Mouse (Mus musculus): ENCODE results near the gene Psme1.

Gene Psme1

DNA sequence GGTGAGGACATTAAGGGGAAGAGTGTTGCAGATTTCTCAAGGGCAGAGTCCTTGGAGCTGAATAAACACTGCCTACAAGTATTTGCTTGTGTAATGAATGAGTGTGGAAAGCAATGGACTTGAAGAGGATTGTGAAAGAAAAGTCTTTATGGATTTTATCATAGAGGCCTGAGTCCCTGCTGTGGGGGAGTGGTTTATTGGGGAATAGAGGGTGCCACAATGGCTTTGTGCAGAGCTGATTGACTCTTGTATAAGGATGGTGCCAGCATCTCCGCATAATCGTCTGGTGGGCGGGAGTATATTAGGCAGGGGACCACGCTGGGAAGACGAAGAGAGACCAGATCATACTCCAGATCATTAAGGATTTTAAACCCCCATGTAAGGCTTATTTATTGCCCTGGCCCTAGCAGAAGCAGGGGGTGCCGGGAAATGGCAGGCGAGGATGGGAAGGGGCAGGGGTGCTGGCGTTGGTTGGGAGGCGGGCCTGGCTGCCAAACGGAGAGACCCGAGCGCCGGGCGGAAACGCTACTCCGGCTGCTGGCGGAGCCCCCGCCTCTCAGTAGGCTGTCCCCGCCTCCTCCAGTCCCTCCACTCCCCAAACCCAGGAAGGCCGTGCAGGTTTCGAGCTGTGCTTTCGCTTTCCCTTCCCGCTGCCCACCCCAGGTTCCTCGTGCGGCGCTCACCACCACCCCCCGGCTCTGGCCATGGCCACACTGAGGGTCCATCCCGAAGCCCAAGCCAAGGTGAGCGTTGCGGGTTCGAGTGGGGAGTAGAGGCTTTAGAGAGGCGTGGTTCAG is at the start of gene Psme1:
Gene Psme1 (plus strand): TSS at position 253 of the 797 bp plus-strand sequence.
- DNase-seq (ENCODE audit: extremely low spot score), result peak; percentile 84

DNA sequence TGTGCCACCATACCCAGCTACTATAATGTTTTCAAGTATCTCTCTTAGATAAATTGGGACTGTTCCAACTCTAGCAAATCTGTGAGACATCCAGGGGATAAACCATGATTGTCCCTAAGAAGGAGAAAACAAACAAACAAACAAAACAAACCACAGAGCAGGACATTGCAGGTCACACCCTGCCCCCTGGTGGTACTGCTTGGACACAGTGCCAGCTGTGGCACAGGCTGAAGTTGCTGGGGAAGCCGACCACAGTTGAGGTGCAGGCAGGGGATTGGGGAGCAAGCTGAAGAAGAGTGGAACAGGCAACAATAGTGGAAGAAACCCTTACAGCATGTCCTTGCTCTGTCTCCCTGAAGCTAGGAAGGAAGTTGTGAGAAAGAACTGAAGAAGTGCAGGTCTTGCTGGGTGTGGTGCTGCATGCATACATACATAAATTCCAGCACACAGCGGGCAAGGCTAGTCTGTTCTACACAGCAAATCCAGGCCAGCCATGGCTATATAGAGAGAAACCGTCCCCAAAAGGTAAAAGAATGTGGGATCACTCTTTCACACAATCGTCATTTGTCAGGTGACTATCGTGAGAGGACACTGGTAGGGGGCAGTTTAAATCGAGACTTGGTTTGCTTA is 41.7 kb upstream of the Psme1 start:
- DNase-seq (ENCODE audit: extremely low spot score), result peak; percentile 22

DNA sequence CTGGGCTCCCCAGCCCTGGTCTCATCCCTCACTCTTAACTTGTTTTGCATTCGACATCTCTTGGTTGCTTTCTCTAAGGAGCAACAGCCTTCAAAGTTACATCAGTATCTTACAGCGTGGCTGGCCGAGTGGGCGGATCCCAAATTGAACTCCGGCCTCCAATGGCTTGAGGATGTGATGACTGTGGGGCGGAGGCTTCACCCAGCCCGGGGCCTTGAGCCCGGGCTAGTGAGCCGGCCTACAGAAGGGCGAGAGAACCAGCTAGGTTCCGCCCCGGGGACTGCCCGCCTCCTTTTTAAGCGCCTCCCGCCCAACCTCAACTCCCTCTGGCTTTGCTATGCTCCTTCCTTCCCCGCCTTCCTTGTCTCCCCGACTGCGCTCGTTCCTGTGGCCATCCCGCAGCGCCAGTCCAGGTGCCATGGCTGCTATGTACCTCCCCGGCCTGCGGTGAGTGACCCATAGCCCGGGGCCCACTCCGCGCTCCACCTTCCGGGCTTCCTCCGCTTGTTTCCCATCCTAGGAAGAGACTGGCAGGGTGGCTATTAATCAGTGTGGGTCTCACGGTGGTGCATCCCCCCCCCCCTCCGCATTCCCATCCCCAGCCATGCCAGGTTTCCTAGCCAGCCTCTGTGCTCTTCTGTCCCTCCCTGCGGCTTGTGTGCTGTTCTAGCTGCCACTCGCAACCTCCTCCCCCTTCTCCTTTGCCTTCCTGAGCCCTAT is 37.7 kb upstream of the Psme1 start, which contains the start of gene Pck2:
Gene Pck2 (plus strand): TSS at position 200 of the 720 bp plus-strand sequence.
- DNase-seq (ENCODE audit: extremely low spot score), result peak; percentile 83

DNA sequence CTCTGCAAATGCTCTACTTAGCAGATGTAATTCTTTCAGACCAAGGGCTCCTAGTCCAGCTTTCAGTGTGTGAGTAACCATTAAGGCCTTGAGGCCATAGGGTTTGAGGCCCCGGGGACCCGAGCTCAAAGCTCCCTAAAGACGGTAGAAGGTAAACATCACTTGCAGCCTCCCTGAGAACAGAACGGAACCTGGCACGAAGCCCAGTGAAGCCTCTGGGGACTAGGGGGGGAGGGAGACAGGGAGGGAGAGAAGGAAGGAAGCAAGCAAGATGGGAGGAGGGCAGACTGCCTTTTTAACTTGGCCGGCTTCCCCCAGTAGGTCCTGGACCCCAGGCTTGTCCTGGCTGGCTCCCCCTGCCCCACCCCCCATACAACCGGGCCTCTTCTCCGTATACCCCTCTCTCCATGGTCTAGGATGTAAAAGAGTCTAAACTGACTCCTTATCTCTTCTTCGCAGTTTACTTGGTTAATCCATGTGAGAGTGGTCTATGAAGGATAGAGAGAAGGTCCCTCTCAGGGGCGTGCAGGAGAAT is 37.1 kb upstream of the Psme1 start:
- DNase-seq (ENCODE audit: extremely low spot score), result no peak

DNA sequence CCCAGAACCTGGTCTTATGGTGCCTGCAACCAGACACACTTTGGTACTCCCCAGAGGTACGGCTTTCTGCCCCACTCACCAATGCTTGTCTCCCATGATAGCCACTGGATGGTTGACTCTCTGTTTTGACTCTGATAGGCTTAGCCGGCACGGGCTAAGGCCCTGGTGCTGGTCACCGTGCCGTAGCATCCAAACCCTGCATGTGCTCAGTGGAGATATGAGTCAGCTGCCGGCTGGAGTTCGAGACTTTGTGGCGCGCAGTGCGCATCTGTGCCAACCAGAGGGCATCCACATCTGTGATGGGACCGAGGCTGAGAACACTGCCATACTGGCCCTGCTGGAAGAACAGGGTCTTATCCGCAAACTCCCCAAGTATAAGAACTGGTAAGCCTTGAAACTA is 35.7 kb upstream of the Psme1 start:
- no peak for DNase-seq (ENCODE audit: extremely low spot score)

DNA sequence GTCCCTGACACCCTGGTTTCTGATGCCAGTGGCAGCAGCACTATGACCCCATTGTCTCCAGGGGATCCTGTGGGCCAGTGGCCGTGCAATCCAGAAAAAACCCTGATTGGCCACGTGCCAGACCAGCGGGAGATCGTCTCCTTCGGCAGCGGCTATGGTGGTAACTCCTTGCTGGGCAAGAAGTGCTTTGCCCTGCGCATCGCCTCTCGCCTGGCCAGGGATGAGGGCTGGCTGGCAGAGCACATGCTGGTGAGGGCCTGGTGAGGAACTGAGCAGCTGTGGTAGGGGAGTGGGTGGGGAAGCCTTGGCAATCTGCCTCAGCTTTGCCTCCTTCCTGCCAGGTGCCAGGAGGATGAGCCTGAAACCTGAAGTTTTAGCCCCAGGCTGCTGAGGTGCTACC is 33.6 kb upstream of the Psme1 start:
- DNase-seq (ENCODE audit: extremely low spot score), result no peak

DNA sequence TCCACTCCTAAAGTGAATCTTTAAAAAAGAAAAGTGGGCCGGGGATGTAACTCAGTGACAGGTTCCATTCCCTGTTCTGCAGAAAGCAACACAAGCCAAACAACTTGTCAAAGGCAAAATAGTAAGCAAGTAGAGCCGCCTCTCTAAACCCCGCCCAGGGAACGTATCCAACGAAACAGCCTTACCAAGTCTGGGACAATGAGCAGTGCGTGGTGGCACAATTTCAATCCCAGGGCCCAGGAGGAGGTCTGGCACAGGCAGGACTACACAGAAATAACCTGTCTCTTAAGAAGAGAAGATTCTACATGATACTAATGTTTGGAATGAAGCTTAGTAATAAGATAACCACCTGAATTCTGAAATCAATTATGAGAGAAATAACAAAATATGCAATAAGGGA is 27.7 kb upstream of the Psme1 start:
- no peak for DNase-seq (ENCODE audit: extremely low spot score)

DNA sequence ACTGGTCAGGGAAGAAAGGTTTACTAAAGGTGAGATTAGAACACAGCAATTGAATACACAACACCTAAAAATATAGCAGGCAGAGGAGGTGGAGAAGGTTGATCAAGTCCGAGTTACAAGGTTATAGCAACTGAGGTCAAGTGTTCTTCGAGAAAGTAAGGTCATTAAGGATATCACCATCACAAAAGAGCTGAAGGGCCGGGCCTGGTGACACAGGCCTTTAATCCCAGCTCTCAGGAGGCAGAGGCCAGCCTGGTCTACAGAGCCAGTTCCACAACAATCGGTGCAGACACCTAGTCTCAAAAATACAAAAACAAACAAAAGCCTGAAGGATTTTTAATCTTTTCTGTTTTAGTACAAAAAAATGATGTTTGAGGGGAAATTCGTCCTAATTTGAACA is 26.6 kb upstream of the Psme1 start:
- DNase-seq (ENCODE audit: extremely low spot score), result no peak

DNA sequence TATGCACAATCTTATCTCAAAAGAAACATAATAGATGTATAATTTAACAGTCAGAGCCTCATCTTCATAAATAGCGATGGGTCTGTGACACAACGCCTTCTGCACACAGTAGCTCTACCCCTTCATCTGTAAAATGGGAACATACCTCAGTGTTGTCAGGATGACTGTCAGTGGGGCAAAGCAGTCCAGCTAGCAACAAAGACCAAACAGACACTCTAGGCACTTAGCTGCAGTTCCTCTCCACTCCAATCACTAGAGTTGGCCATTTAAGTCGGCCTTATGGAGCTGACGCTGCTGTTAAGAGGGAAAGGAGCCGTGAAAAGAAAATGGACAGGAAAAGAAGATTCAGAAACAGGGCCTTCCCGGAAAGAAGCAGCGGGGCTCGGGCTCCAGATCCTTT is 26.1 kb upstream of the Psme1 start:
- DNase-seq (ENCODE audit: extremely low spot score), result no peak

DNA sequence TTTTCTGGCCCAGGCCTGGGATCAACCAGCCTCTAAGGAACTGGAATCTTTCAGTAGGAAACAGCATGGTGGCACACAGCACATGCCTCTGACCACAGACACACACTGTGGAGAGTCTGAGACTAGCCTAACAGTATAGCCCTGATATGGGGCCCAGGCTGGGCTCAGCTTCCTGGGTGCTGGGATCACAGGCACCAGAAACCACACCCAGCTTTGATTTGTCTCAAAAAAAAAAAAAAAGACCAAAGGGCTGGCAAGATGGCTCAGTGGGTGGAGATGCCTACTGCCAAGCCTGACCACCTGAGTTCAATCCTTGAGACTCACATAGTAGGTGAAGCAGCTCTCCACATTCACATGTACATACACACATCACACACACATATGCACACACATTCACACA is 23.3 kb upstream of the Psme1 start:
- no peak for DNase-seq (ENCODE audit: extremely low spot score)

DNA sequence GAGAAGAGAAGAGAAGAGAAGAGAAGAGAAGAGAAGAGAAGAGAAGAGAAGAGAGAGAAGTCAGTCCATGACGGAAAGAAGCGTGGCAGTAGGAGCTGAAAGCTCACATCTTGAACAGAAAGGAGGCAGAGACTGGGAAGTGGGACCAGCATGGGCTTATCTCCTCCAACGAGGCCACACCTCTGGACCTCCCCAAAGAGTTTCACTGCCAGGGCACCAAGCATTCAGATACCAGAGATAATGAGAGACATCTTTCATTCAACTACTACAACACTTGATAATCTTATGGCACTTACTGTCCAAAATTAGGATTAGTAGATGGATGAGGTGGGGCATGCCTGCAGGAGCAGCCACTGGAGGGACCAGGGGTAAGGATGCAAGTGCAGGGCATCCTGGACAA is 22.1 kb upstream of the Psme1 start:
- DNase-seq (ENCODE audit: extremely low spot score), result no peak

DNA sequence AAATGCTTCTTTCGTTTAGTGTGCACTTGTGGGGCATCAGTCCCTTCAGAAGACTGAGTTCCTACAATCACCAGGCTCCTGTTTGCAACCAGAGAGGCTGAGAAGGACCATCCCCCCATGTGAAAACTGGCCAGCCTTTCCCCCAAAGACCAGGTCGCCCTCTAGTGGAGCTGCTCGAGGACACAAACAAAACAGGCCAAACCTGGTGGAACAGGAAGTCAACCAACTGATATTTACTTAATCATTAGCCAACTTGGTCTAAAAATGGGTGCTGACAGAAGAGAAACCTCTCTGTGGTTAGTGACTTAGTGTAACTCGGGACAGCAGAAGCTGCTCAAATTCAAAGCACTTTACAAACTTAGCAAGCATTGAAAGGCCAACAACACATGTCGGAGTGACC is 20.9 kb upstream of the Psme1 start:
- DNase-seq (ENCODE audit: extremely low spot score), result peak; percentile 64

DNA sequence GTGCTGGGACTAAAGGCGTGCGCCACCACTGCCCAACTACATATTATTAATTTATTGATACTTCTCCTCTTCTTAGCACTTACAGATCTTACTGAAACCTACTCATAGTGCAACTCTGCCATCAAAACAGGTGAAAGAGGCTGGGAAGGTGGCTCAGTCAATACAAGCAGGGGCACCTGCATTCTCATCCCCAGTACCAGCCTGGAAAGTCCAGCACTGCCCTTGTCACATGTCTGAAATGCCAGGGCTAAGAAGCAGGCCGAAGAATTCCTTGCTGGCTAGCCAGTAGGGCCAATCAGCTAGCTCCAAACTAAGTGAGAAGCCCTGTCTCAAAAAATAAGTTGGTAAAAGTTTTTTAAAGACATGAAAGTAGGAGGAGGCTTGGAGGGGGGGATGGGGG is 20.3 kb upstream of the Psme1 start:
- no peak for DNase-seq (ENCODE audit: extremely low spot score)

DNA sequence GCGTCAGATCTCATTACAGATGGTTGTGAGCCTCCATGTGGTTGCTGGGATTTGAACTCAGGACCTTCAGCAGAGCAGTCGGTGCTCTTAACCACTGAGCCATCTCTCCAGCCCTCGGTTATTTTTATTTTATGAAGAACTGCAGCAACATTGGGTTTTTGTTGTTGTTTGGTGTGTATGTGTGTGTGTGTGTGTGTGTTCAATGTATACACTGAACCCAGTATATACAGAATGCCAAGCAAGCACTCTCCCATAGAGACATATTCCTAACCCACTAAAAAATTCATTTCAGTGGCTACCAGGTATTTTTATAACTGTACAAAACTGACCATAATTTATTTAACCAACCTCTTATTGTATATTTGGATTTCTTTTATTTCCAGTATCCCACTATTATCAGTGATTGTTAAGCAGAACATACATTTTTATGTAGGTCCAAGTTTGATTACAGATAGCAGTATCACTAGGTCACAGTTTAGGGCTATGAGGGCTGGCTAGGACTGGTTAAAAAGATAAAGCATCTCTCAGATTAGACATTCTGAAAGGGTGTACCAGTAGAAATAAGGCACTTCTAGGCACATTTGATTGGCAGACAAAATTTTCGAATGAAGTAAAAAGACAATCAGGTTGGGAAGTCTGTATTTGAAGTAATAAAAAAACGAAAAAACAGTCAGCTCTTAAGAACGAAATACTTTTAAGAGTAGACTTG is 19.0 kb upstream of the Psme1 start:
- no peak for DNase-seq (ENCODE audit: extremely low spot score)

DNA sequence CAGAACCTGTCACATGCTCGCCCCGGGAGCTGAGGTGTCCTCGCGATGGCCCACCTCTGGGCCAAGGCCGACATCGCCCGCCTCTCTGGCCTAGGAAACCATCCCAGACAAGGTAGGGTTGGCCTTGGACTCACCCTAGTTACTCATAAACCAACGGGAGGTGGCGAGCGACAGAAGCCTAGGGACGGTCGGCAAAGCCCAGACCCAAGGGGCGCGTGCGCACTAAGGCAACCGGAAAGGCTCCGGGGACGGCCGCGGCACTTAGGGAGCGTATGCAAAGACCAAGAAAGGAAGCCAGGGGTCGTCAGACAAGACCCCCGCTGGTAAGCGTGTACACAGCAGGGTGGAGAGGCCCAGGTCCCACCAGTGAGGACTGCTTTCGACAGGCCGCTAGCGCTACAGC is 18.1 kb upstream of the Psme1 start, which contains the start of gene Dcaf11:
Gene Dcaf11 (plus strand): TSS at position 208 of the 403 bp plus-strand sequence.
- DNase-seq (ENCODE audit: extremely low spot score), result peak; percentile 93

DNA sequence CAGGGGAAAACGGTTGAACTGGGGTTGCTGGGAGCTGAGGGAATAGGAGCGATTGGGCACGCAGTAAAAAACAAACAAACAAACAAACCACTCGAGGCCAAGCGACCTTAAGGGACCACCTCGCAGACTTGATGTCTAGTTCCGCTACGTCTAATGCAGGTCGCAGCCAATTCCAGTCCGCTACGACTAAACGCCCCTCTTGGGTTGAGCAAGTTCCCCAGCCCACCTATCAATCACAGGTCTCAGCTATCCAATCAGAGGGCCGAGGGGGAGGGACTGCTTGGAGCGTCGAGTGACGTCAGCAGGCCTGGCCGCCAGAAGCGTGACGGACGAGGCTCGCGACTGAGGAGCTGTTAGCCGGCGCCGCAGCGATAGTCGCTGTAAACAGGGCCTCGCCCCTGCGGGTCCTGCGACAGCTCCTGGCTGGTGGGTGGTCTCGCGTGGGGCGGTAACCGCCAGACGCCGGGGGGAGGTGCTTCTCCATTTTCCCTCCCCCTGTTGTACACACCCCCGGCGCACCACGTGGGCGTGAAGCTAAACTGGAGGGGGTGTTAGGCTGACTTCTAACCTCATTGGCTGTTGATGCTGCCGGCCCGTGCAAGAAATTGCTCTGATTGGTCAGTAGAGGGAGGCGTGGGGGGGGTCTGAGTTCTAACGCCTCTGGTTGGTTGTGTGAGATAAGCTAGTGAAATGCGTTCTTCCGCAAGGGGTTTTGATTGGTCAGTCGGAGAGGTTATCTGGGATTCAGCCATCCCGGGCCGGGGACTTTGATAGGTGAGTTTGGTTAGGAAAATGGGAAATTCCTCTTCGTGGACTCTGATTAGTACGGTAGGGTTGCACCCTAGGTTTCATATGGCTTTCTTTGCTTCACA is 17.5 kb upstream of the Psme1 start, which contains the start of gene A730061H03Rik:
Gene A730061H03Rik (minus strand): TSS at position 205 of the 872 bp plus-strand sequence.
- peak; percentile 99 for DNase-seq (ENCODE audit: extremely low spot score)

DNA sequence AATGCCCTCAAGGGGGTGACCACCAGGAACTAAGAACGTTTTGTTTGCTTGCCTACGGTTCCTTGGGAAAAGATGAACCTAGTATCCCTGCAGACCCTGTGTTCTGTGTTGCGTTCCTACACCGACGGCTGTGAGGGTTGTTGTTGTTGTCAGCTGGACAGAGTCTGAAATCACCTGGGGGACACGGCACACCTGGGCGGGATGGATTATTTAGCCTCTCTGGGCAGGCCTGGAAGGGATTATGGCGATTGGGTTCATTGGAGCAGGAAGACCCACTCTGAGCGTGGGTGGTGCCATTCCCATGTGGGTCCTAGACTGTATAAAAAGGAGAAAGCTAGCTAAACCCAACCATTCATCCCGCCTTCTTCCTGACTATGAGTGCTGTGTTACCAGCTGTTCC is 16.1 kb upstream of the Psme1 start:
- DNase-seq (ENCODE audit: extremely low spot score), result no peak

DNA sequence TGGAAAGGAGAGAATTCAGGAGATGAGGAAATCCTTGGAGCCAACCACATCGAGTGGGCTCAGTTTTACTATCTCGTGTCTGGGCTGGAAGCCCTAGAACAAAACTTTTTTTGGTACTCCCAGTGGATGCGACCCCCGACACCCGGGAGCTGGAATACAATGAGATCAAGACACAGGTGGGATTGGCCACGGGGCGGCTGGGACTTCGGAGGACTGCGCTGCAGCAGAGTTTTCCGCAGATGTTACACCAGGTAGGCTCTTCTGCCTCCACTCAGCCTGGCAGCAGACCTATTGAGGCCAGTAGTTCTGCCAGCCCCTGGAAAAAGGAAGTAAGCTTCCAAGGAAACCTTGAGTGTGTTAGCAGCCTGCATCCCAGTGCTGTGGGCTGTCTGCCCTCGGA is 14.7 kb upstream of the Psme1 start:
- DNase-seq (ENCODE audit: extremely low spot score), result no peak

DNA sequence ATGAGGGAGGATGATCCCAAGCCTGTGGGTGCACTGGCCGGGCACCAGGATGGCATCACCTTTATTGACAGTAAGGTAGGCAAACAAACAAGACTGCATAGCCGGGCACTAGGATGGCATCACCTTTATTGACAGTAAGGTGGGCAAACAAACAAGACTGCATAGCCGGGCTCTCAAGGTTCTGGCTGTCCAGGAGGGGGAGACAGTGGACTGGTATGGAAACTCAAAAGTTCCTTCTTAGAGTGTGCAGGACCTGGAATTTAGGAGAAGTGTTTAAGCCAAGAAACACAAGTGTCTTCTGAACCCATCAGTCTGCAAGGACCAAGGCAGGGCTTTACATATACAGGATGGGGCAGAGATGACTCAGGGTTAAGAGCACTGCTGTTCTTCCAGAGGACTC is 12.2 kb upstream of the Psme1 start:
- no peak for DNase-seq (ENCODE audit: extremely low spot score)

DNA sequence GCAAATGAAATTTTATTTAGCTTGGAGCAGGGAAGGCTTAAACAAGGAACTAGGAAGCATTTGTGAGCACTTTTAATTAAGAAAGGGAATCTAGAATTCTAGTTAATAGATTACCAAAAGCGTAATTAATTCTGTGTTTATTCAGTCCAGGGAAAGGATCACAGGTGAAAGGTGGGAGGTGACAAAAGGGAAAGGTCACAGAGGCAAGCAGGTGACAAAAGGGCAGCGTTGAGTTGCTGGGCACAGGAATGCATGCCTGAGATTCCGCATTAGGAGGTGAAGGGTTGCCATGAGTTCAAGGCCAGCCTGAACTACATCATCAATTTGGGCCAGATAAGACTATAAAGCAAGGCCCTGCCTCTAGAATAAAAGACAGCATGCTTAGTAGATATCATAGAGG is 10.4 kb upstream of the Psme1 start:
- DNase-seq (ENCODE audit: extremely low spot score), result no peak

DNA sequence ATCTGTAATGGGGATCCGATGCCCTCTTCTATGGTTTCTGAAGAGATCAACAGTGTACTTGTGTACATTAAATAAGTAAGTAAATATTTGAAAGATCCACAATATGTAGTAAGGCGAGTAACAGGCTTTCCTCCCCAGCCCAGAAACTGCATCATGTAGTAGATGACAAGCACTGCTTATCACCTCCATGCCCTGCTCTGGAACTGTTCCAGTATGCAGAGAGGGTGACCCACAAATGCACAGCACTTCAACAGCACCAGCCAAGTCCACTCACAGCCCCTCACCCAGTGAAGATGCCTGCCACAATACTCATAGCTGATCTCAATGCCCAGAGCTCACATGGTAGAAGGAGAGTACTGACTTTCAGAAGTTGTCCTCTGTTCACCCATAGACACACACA is 7.3 kb upstream of the Psme1 start:
- no peak for DNase-seq (ENCODE audit: extremely low spot score)

Measured in embryo, embryonic 9.5 days (tissue).